Comparison of ENCODE assay signal across 8 mouse cellular contexts in the genomic region with DNA sequence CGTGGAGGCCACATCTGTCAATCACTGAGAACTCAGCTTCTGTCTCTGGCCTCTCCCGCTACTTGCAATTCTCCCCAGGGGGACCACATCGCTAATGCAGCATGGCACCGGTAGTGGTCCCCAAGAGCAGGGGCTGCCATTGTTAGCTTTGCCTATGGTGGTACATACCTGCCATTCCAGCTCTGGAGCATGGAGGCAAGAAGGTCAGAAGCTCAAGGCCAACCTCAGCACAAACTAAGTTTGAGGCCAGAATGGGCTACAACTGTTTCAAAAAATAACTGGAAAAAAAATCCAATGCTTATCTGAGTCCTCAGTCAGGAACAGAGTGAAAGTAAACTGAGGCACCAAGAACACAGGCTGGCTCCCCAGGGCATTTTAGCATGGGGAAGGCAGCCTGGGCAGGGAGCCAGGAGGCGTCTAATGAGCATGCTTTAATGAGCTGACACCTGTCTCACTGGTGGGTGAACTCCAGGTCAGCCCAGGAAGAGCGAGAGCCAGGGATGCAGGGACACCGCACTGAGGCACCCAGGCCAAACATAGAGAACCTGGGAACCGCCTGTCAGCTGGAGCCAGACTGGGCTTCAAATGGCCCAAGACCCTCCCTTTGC. TPM values are rescaled to one million over a fixed set of nuclear protein-coding genes. Genes with fewer than 3 reads are reported as not detected.
A peak's percentile ranks its signal among the peaks of the same experiment; 100 is the strongest.
DNase-seq lines count a peak whose midpoint lies in the region; ATAC-seq and TF ChIP-seq lines count a peak whose summit lies in the region.

No protein-coding gene starts in this region.

- no peak for ATAC-seq in megakaryocyte, adult 5-6 weeks (ENCODE audit: poor library complexity, severe bottlenecking)
- ATAC-seq in forebrain, postnatal 0 days = no peak
- no peak for ATAC-seq in limb, embryonic 13.5 days (ENCODE audit: low FRiP score, low read depth)
- ATAC-seq in stomach, embryonic 15.5 days (ENCODE audit: insufficient read depth, low FRiP score, low read depth) = no peak

- H3K4me3 ChIP-seq in megakaryocyte, embryonic 14.5 days (replicated peaks) = peak overlapping the region; percentile 85
- peak overlapping the region; percentile 39 for H3K4me3 ChIP-seq in forebrain, postnatal 0 days (ENCODE audit: low read depth, low read length)
- H3K4me3 ChIP-seq in limb, embryonic 13.5 days = peak overlapping the region; percentile 36
- H3K4me3 ChIP-seq in stomach, embryonic 15.5 days (replicated peaks) = no peak overlapping the region

- peak; percentile 36 for TF ChIP-seq CTCF in forebrain, postnatal 0 days (IDR thresholded peaks at IDR 0.05; ENCODE audit: low read depth)

- H3K4me2 ChIP-seq in forebrain, postnatal 0 days (ENCODE audit: low read depth) = peak overlapping the region; percentile 89
- H3K4me2 ChIP-seq in limb, embryonic 13.5 days (replicated peaks) = peak overlapping the region; percentile 77
- H3K4me2 ChIP-seq in stomach, embryonic 15.5 days = peak overlapping the region; percentile 47

- 0 out of 2 replicates have a peak overlapping the region, but pooled peaks have one; percentile 69 for H3K27ac ChIP-seq in forebrain, postnatal 0 days (ENCODE audit: low read depth, low read length)
- H3K27ac ChIP-seq in limb, embryonic 13.5 days = no peak overlapping the region
- 0 out of 2 replicates have a peak overlapping the region, but pooled peaks have one; percentile 13 for H3K27ac ChIP-seq in stomach, embryonic 15.5 days

- H3K27me3 ChIP-seq in megakaryocyte, embryonic 14.5 days (replicated peaks) = peaks cover 47% of the 10 kb centered on the region
- no peaks in the 10 kb centered on the region for H3K27me3 ChIP-seq in forebrain, postnatal 0 days (ENCODE audit: insufficient read depth, low read length)
- no peaks in the 10 kb centered on the region for H3K27me3 ChIP-seq in limb, embryonic 13.5 days
- no peaks in the 10 kb centered on the region for H3K27me3 ChIP-seq in stomach, embryonic 15.5 days (replicated peaks)

- no peaks in the 10 kb centered on the region for H3K9me3 ChIP-seq in megakaryocyte, embryonic 14.5 days
- H3K9me3 ChIP-seq in forebrain, postnatal 0 days (ENCODE audit: low read length) = no peaks in the 10 kb centered on the region
- no peaks in the 10 kb centered on the region for H3K9me3 ChIP-seq in limb, embryonic 13.5 days
- H3K9me3 ChIP-seq in stomach, embryonic 15.5 days = no peaks in the 10 kb centered on the region

- peaks cover 57% of the 10 kb centered on the region for H3K36me3 ChIP-seq in megakaryocyte, embryonic 14.5 days (replicated peaks; ENCODE audit: low read length)
- 0 out of 2 replicates have a peak, but pooled peaks cover 5% of the 10 kb centered on the region for H3K36me3 ChIP-seq in forebrain, postnatal 0 days (ENCODE audit: insufficient read depth)
- H3K36me3 ChIP-seq in limb, embryonic 13.5 days = peaks cover 46% of the 10 kb centered on the region
- H3K36me3 ChIP-seq in stomach, embryonic 15.5 days = peaks cover 26% of the 10 kb centered on the region

- H3K4me1 ChIP-seq in megakaryocyte, embryonic 14.5 days = peaks cover 71% of the 10 kb centered on the region
- H3K4me1 ChIP-seq in forebrain, postnatal 0 days (ENCODE audit: insufficient read depth) = peaks cover 14% of the 10 kb centered on the region
- peaks cover 52% of the 10 kb centered on the region for H3K4me1 ChIP-seq in limb, embryonic 13.5 days
- peaks cover 44% of the 10 kb centered on the region for H3K4me1 ChIP-seq in stomach, embryonic 15.5 days

- DNase-seq in forebrain, postnatal 0 days = no peak
- no peak for DNase-seq in thymus, adult 18-20 months
- DNase-seq in B cell, adult 2 months = no peak
- DNase-seq in right cerebral cortex, adult 2 months (ENCODE audit: low spot score in 2 of 2) = no peak

- peak overlapping the region; percentile 58 for H3K9ac ChIP-seq in forebrain, postnatal 0 days
- H3K9ac ChIP-seq in limb, embryonic 13.5 days = peak overlapping the region; percentile 70; the same call in 1 of the 2 replicates
- H3K9ac ChIP-seq in stomach, embryonic 15.5 days = no peak overlapping the region; the same call in 1 of the 2 replicates

- 28% methylated on average over 8 of the region's 8 CpGs for WGBS in forebrain, postnatal 0 days
- WGBS in limb, embryonic 13.5 days = 40% methylated on average over 8 of the region's 8 CpGs
- WGBS in stomach, embryonic 15.5 days = 53% methylated on average over 8 of the region's 8 CpGs

RNA-seq across cellular contexts. Expression of a gene that starts 5.2 kb away (rescaled TPM):
- polyA plus RNA-seq in megakaryocyte, embryonic 14.5 days (2012; ENCODE audit: insufficient read depth, low replicate concordance) = 20.8 and 45.4 TPM in 2 replicates
- 8.2 and 13.8 TPM in 2 replicates for total RNA-seq in megakaryocyte, adult 5-6 weeks (2015)
- total RNA-seq in megakaryocyte, adult 5-6 weeks (2017) = 6.9 and 9.1 TPM in 2 replicates
- total RNA-seq in forebrain, postnatal 0 days (2014; rRNA removed) = 59.0 and 63.9 TPM in 2 replicates
- 26.0 and 28.9 TPM in 2 replicates for polyA plus RNA-seq in forebrain, postnatal 0 days (2015; fragmentation: Nextera tagmentation; extraction: Ambion mirVana)
- polyA plus RNA-seq in limb, embryonic 13.5 days (2015; fragmentation: Nextera tagmentation; extraction: Ambion mirVana) = 38.2 and 43.7 TPM in 2 replicates
- polyA plus RNA-seq in stomach, embryonic 15.5 days (2015; fragmentation: Nextera tagmentation; extraction: Ambion mirVana) = 80.9 and 81.8 TPM in 2 replicates

RNA-seq across cellular contexts. Expression of a gene that starts 5.4 kb away (rescaled TPM):
- 79.6 and 103 TPM in 2 replicates for polyA plus RNA-seq in megakaryocyte, embryonic 14.5 days (2012; ENCODE audit: insufficient read depth, low replicate concordance)
- 8.7 and 8.9 TPM in 2 replicates for total RNA-seq in megakaryocyte, adult 5-6 weeks (2015)
- total RNA-seq in megakaryocyte, adult 5-6 weeks (2017) = 16.2 and 18.5 TPM in 2 replicates
- 14.3 and 16.2 TPM in 2 replicates for total RNA-seq in forebrain, postnatal 0 days (2014; rRNA removed)
- polyA plus RNA-seq in forebrain, postnatal 0 days (2015; fragmentation: Nextera tagmentation; extraction: Ambion mirVana) = 5.2 and 6.6 TPM in 2 replicates
- polyA plus RNA-seq in limb, embryonic 13.5 days (2015; fragmentation: Nextera tagmentation; extraction: Ambion mirVana) = 3.1 and 4.1 TPM in 2 replicates
- polyA plus RNA-seq in stomach, embryonic 15.5 days (2015; fragmentation: Nextera tagmentation; extraction: Ambion mirVana) = 8.0 TPM in 2 replicates

RNA-seq across cellular contexts. Expression of a gene that starts 9.9 kb away (rescaled TPM):
- 136 and 255 TPM in 2 replicates for polyA plus RNA-seq in megakaryocyte, embryonic 14.5 days (2012; ENCODE audit: insufficient read depth, low replicate concordance)
- total RNA-seq in megakaryocyte, adult 5-6 weeks (2015) = 124 and 135 TPM in 2 replicates
- 167 and 180 TPM in 2 replicates for total RNA-seq in megakaryocyte, adult 5-6 weeks (2017)
- 148 and 195 TPM in 2 replicates for total RNA-seq in forebrain, postnatal 0 days (2014; rRNA removed)
- polyA plus RNA-seq in forebrain, postnatal 0 days (2015; fragmentation: Nextera tagmentation; extraction: Ambion mirVana) = 124 and 140 TPM in 2 replicates
- polyA plus RNA-seq in limb, embryonic 13.5 days (2015; fragmentation: Nextera tagmentation; extraction: Ambion mirVana) = 108 and 110 TPM in 2 replicates
- polyA plus RNA-seq in stomach, embryonic 15.5 days (2015; fragmentation: Nextera tagmentation; extraction: Ambion mirVana) = 87.4 and 88.8 TPM in 2 replicates

RNA-seq across cellular contexts. Expression of a gene that starts 19.1 kb away (rescaled TPM):
- polyA plus RNA-seq in megakaryocyte, embryonic 14.5 days (2012; ENCODE audit: insufficient read depth, low replicate concordance) = 0.06 TPM in 1 of 2 replicates, not detected in the other
- total RNA-seq in megakaryocyte, adult 5-6 weeks (2015) = not detected in 2 replicates
- total RNA-seq in megakaryocyte, adult 5-6 weeks (2017) = not detected in 2 replicates
- 3.5 and 5.6 TPM in 2 replicates for total RNA-seq in forebrain, postnatal 0 days (2014; rRNA removed)
- polyA plus RNA-seq in forebrain, postnatal 0 days (2015; fragmentation: Nextera tagmentation; extraction: Ambion mirVana) = 4.2 and 4.5 TPM in 2 replicates
- 8.1 and 8.2 TPM in 2 replicates for polyA plus RNA-seq in limb, embryonic 13.5 days (2015; fragmentation: Nextera tagmentation; extraction: Ambion mirVana)
- polyA plus RNA-seq in stomach, embryonic 15.5 days (2015; fragmentation: Nextera tagmentation; extraction: Ambion mirVana) = 10.8 and 10.9 TPM in 2 replicates

RNA-seq across cellular contexts. Expression of a gene that starts 20.1 kb away (rescaled TPM):
- polyA plus RNA-seq in megakaryocyte, embryonic 14.5 days (2012; ENCODE audit: insufficient read depth, low replicate concordance) = 62.3 and 94.3 TPM in 2 replicates
- 62.0 and 66.6 TPM in 2 replicates for total RNA-seq in megakaryocyte, adult 5-6 weeks (2015)
- total RNA-seq in megakaryocyte, adult 5-6 weeks (2017) = 108 and 110 TPM in 2 replicates
- 87.2 and 94.0 TPM in 2 replicates for total RNA-seq in forebrain, postnatal 0 days (2014; rRNA removed)
- 98.9 and 107 TPM in 2 replicates for polyA plus RNA-seq in forebrain, postnatal 0 days (2015; fragmentation: Nextera tagmentation; extraction: Ambion mirVana)
- polyA plus RNA-seq in limb, embryonic 13.5 days (2015; fragmentation: Nextera tagmentation; extraction: Ambion mirVana) = 93.1 and 99.7 TPM in 2 replicates
- 92.2 and 98.2 TPM in 2 replicates for polyA plus RNA-seq in stomach, embryonic 15.5 days (2015; fragmentation: Nextera tagmentation; extraction: Ambion mirVana)
